Mouse (Mus musculus): ENCODE data around the gene Apol9b. TPM values are rescaled to one million over a fixed set of nuclear protein-coding genes. Genes with fewer than 3 reads are reported as not detected.

Apol9b gene
- polyA plus RNA-seq, 1 experiment from 2014 or later, result not detected

DNA sequence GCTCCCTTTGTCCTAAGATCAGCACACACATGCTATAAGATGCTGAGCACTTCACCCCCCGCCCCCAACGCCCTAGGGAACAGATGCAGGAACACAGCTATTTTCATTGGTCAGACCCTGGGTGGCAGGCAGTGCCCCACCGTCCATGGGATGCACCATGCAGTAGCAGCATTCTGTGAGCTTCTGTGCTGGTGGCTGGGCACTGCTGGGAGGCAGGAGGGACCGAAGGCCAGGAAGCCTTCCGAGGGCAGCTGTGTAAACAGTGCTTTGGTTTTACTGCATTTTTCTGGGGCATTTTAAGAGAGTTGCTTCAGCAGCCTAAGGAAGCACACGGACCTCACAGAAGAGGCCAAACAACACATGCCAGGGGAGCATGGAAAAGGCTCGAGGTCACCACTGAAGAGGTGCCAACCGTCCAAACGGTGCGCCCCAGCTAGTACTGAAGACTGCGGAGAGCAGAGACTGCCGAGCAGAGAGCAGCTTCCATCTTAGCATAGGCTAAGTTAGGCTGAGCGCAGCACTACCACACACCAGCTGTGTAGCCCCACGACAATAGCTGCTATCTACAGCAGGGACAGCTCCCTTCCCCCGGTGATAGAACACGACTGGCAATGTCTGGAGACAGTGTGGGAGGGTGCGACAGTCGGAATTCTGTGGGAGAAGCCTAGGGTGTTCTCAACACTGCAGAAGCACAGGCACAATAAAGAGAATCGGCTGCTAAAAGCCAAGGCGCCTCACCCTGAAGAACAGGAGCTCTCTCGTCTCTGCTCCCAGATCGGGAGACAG lies 55.4 kb downstream of the Apol9b start:
- H3K27me3 ChIP-seq, result no peaks in the 10 kb centered on the region
- H3K4me2 ChIP-seq, result no peak overlapping the region
- H3K9me3 ChIP-seq, result no peaks in the 10 kb centered on the region
- H3K4me3 ChIP-seq (replicated peaks), result no peak overlapping the region
- no peak overlapping the region for H3K9ac ChIP-seq (replicated peaks)
- H3K27ac ChIP-seq, result 0 out of 2 replicates have a peak overlapping the region, but pooled peaks have one; percentile 13
- 0 out of 2 replicates have a peak, but pooled peaks cover 4% of the 10 kb centered on the region for H3K4me1 ChIP-seq (replicated peaks)
- peaks cover 99% of the 10 kb centered on the region for H3K36me3 ChIP-seq
- 0 out of 2 replicates have a peak, but pooled peaks have one; percentile 3 for ATAC-seq (ENCODE audit: insufficient number of reproducible peaks, insufficient read depth, low FRiP score, low TSS enrichment, low read depth)
- WGBS, result 76% methylated on average over 22 of the region's 22 CpGs

DNA sequence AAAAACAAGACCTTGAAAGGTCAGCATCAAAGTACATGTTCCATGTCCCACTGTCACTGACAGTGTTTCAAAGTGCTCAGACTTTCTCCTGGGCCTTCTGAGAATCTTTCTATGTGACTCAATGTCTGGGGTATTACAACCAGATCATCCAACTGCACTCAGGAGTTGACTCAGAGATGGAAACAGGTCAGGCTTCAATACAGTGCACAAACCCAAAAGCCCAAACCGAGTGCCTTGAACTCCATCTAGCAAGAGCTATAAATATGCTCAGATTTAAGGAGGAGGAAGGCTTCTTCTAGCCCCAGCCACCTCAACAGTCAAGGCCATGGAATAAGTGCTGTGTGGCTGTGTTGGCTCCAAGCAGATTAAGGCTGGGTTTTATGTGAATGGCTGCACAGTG lies 57.0 kb downstream of the Apol9b start:
- 81% methylated on average over 1 of the region's 1 CpGs for WGBS
- peaks cover 99% of the 10 kb centered on the region for H3K36me3 ChIP-seq
- H3K27ac ChIP-seq, result no peak overlapping the region
- H3K9me3 ChIP-seq, result no peaks in the 10 kb centered on the region
- 0 out of 2 replicates have a peak, but pooled peaks cover 4% of the 10 kb centered on the region for H3K4me1 ChIP-seq (replicated peaks)
- H3K4me2 ChIP-seq, result no peak overlapping the region
- no peak for ATAC-seq (ENCODE audit: insufficient number of reproducible peaks, insufficient read depth, low FRiP score, low TSS enrichment, low read depth)
- H3K27me3 ChIP-seq, result no peaks in the 10 kb centered on the region
- H3K9ac ChIP-seq (replicated peaks), result no peak overlapping the region
- H3K4me3 ChIP-seq (replicated peaks), result no peak overlapping the region

Other genes starting within 250 kb of the Apol9b start
- not detected in 2 replicates for gene Apol11a, start 220.8 kb upstream of the Apol9b start, polyA plus RNA-seq (2016; fragmentation: Nextera tagmentation; extraction: Ambion mirVana)
- not detected in 2 replicates for gene Apol7c, start 195.7 kb upstream of the Apol9b start, polyA plus RNA-seq (2016; fragmentation: Nextera tagmentation; extraction: Ambion mirVana)
- not detected in 2 replicates for gene 1700025B11Rik, start 167.1 kb upstream of the Apol9b start, polyA plus RNA-seq (2016; fragmentation: Nextera tagmentation; extraction: Ambion mirVana)
- not detected in 2 replicates for gene Apol10b, start 132.9 kb upstream of the Apol9b start, polyA plus RNA-seq (2016; fragmentation: Nextera tagmentation; extraction: Ambion mirVana)
- not detected in 2 replicates for gene Gm36245, start 129.8 kb upstream of the Apol9b start, polyA plus RNA-seq (2016; fragmentation: Nextera tagmentation; extraction: Ambion mirVana)
- gene Apol11b, start 85.8 kb upstream of the Apol9b start, polyA plus RNA-seq (2016; fragmentation: Nextera tagmentation; extraction: Ambion mirVana), result not detected in 2 replicates
- gene Apol7e, start 30.2 kb upstream of the Apol9b start, polyA plus RNA-seq (2016; fragmentation: Nextera tagmentation; extraction: Ambion mirVana), result 0.09 TPM in 1 of 2 replicates, not detected in the other
- gene Apol8, start 28.0 kb downstream of the Apol9b start, polyA plus RNA-seq (2016; fragmentation: Nextera tagmentation; extraction: Ambion mirVana), result 0.15 and 0.23 TPM in 2 replicates
- gene Myh9, start 113.1 kb downstream of the Apol9b start, polyA plus RNA-seq (2016; fragmentation: Nextera tagmentation; extraction: Ambion mirVana), result 40.0 and 43.1 TPM in 2 replicates
- gene Txn2, start 200.0 kb downstream of the Apol9b start, polyA plus RNA-seq (2016; fragmentation: Nextera tagmentation; extraction: Ambion mirVana), result 215 and 217 TPM in 2 replicates
- 6.4 and 7.5 TPM in 2 replicates for gene Foxred2, start 227.7 kb downstream of the Apol9b start, polyA plus RNA-seq (2016; fragmentation: Nextera tagmentation; extraction: Ambion mirVana)
- gene Eif3d, start 241.8 kb downstream of the Apol9b start, polyA plus RNA-seq (2016; fragmentation: Nextera tagmentation; extraction: Ambion mirVana), result 222 and 224 TPM in 2 replicates

Measured in limb, embryonic 12.5 days (tissue).